1 mouse cellular context compared by ENCODE assay signal in genomic region chr7:44895206-44895592, GRCm38 (mm10).
TF ChIP-seq lines count a peak whose summit lies in the region.

No protein-coding gene starts in this region.

TF ChIP-seq in CH12.LX, 34 proteins besides CTCF, POLR2A, EP300 and RAD21 (continued from another document):
- TF ChIP-seq POLR2AphosphoS2 (IDR thresholded peaks at IDR 0.05; ENCODE audit: low read depth, low read length) (no peak), KAT2A (IDR thresholded peaks at IDR 0.05; ENCODE audit: insufficient replicate concordance, low read length) (no peak), TCF12 (IDR thresholded peaks at IDR 0.05; ENCODE audit: low read depth, low read length) (no peak), SIN3A (IDR thresholded peaks at IDR 0.05; ENCODE audit: low read length) (no peak), IRF4 (IDR thresholded peaks at IDR 0.05; ENCODE audit: low read depth, low read length) (no peak), TBP (conservative IDR thresholded peaks at IDR 0.05; ENCODE audit: low read depth, low read length) (no peak), NELFE (IDR thresholded peaks at IDR 0.05; ENCODE audit: low read depth, low read length) (no peak), UBTF (IDR thresholded peaks at IDR 0.05; ENCODE audit: low read depth, low read length) (no peak), MEF2A (IDR thresholded peaks at IDR 0.05; ENCODE audit: borderline replicate concordance, low read depth, low read length) (no peak), SMC3 (IDR thresholded peaks at IDR 0.05; ENCODE audit: low read depth, low read length) (no peak), MXI1 (IDR thresholded peaks at IDR 0.05; ENCODE audit: low read depth, low read length) (no peak), MAX (IDR thresholded peaks at IDR 0.05; ENCODE audit: low read length) (no peak), CHD2 (IDR thresholded peaks at IDR 0.05; ENCODE audit: low read length) (no peak), BHLHE40 (IDR thresholded peaks at IDR 0.05; ENCODE audit: low read depth, low read length) (no peak)
